Mouse (Mus musculus) kidney, embryonic 16.5 days (tissue): ENCODE results near the gene Gm17482. TPM values are rescaled to one million over a fixed set of nuclear protein-coding genes. Genes with fewer than 3 reads are reported as not detected.

Experiments
- ATAC-seq: fragments of 200-750 bp; cut with Nextera tagmentation; 2 replicates; pipeline ENCODE4 v1.8.0; 2017; ENCODE audit warnings: moderate TSS enrichment; ENCODE audit not compliant: low FRiP score, low TSS enrichment
- H3K27ac ChIP-seq: fragments of 300-500 bp; sonication (generic); 2 replicates; pipeline ENCODE4 v1.5.1; 2014; ENCODE audit warnings: low read length
- H3K27me3 ChIP-seq: fragments of 300-500 bp; sonication (generic); 2 replicates; pipeline ENCODE4 v1.6.1; 2014; ENCODE audit warnings: low read length, control low read depth, mixed read lengths; ENCODE audit not compliant: insufficient read depth
- H3K36me3 ChIP-seq: fragments of 300-500 bp; sonication (generic); 2 replicates; pipeline ENCODE4 v1.6.1; 2014; ENCODE audit warnings: low read length, control low read depth, mixed read lengths; ENCODE audit not compliant: insufficient read depth
- H3K4me1 ChIP-seq: fragments of 300-500 bp; sonication (generic); 2 replicates; pipeline ENCODE4 v1.6.1; 2014; ENCODE audit warnings: low read length, control low read depth, mixed read lengths; ENCODE audit not compliant: insufficient read depth
- H3K4me2 ChIP-seq: fragments of 300-500 bp; sonication (generic); replicated peaks from 2 replicates; pipeline ENCODE4 v1.6.1; 2014; ENCODE audit warnings: low read depth, low read length
- H3K4me3 ChIP-seq: fragments of 300-500 bp; sonication (generic); 2 replicates; pipeline ENCODE4 v1.5.1; 2014; ENCODE audit warnings: mild to moderate bottlenecking, low read length
- H3K9ac ChIP-seq: fragments of 300-500 bp; sonication (generic); replicated peaks from 2 replicates; pipeline ENCODE4 v1.6.1; 2014; ENCODE audit warnings: low read length
- H3K9me3 ChIP-seq: fragments of 300-500 bp; sonication (generic); 2 replicates; pipeline ENCODE4 v1.6.1; 2016; ENCODE audit warnings: low read length, control low read depth
- WGBS: fragments of 180-500 bp; shearing (Covaris S2); extraction: QIAGEN DNeasy Blood & Tissue Kit; methylation state at CpG from one replicate; pipeline ENCODE4 v1.1.7; 2014; 5-methylcytosine and 5-hydroxymethylcytosine counted together
- polyA plus RNA-seq: library from polyadenylated mRNA; unstranded; fragments of >200 nt; fragmentation: Nextera tagmentation; extraction: Ambion mirVana; gene quantifications from 2 replicates; pipeline ENCODE4 v1.2.1, GENCODE M21; 2015

The Gm17482 gene
- polyA plus RNA-seq = not detected in 2 replicates

DNA sequence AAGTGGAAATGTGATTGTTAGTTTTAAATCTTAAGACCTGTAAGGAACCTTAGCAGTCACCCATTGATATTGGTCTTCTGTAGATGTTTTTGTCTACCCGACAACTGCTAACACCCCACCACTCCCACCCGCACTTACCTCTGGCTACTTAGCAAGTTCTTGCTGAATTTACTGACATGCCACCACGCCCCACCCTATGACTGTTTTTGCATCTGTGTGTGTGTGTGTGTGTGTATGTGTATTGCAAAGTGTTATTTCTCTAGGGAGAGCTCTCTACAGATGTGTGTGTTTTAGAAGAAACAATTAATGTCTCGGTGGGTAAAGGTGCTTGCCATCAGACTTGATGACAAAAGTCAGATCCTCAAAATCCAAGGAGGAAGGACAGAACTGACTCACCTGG lies at the start of gene Gm17482:
Gene Gm17482, plus strand, starts transcription at position 301 of the 400 bp plus-strand sequence.
- no peak within 1 kb of the TSS for H3K4me2 ChIP-seq
- H3K4me3 ChIP-seq = no peak within 1 kb of the TSS
- no peak within 1 kb of the TSS for H3K9ac ChIP-seq
- H3K27me3 ChIP-seq = no peaks in the 10 kb centered on the region
- ATAC-seq = no peak
- H3K9me3 ChIP-seq = no peaks in the 10 kb centered on the region
- no peaks in the 10 kb centered on the region for H3K4me1 ChIP-seq
- 76% methylated on average over 4 of the region's 4 CpGs for WGBS
- no peaks in the 10 kb centered on the region for H3K36me3 ChIP-seq
- no peak within 1 kb of the TSS for H3K27ac ChIP-seq

GRCm38 (mm10) chr6:115178826-115179225 lies 48.3 kb upstream of the Gm17482 start:
- no peak overlapping the region for H3K4me3 ChIP-seq
- no peaks in the 10 kb centered on the region for H3K4me1 ChIP-seq
- H3K27me3 ChIP-seq = no peaks in the 10 kb centered on the region
- no peak overlapping the region for H3K4me2 ChIP-seq
- no peaks in the 10 kb centered on the region for H3K36me3 ChIP-seq
- H3K9ac ChIP-seq = no peak overlapping the region
- ATAC-seq = no peak
- H3K9me3 ChIP-seq = no peaks in the 10 kb centered on the region
- 28% methylated on average over 3 of the region's 3 CpGs for WGBS
- H3K27ac ChIP-seq = no peak overlapping the region

- Histone ChIP-seq H3K9me3 (no peaks in the 10 kb centered on the region), H3K4me2 (no peak overlapping the region), H3K27ac (no peak overlapping the region), H3K4me3 (no peak overlapping the region), H3K9ac (no peak overlapping the region), H3K36me3 (no peaks in the 10 kb centered on the region), H3K4me1 (no peaks in the 10 kb centered on the region), H3K27me3 (no peaks in the 10 kb centered on the region)
- 73% methylated on average over 2 of the region's 2 CpGs for WGBS
- ATAC-seq = no peak
Measured at GRCm38 (mm10) chr6:115181094-115181493, 46.0 kb upstream of the Gm17482 start.

GRCm38 (mm10) chr6:115191111-115191510 lies 36.0 kb upstream of the Gm17482 start:
- H3K27ac ChIP-seq = no peak overlapping the region
- no peaks in the 10 kb centered on the region for H3K36me3 ChIP-seq
- no peaks in the 10 kb centered on the region for H3K27me3 ChIP-seq
- no peak for ATAC-seq
- H3K4me1 ChIP-seq = no peaks in the 10 kb centered on the region
- 32% methylated on average over 7 of the region's 7 CpGs for WGBS
- H3K9ac ChIP-seq = no peak overlapping the region
- H3K9me3 ChIP-seq = no peaks in the 10 kb centered on the region
- H3K4me2 ChIP-seq = no peak overlapping the region
- no peak overlapping the region for H3K4me3 ChIP-seq

DNA sequence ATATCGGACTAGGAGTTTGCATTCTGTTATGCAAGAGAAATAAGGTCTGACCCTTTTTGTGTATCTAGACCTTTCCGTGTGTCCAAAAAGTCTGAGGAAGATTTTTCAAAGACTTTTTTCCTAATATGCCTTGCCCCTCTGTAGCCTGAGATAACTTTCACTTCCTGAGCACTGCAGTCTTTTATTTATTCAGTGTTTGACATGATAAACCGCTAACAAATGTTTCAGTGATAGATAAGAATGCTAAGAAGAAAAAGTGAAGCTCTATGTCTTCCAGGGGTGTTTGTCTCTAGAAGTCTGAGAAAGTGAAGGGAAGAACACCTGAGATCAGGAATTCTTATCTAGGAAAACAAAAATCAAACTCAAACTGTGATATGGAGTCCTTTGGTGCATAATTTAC lies 26.4 kb upstream of the Gm17482 start:
- H3K27me3 ChIP-seq = no peaks in the 10 kb centered on the region
- H3K36me3 ChIP-seq = no peaks in the 10 kb centered on the region
- no peaks in the 10 kb centered on the region for H3K9me3 ChIP-seq
- no peak for ATAC-seq
- H3K9ac ChIP-seq = no peak overlapping the region
- H3K4me1 ChIP-seq = no peaks in the 10 kb centered on the region
- no peak overlapping the region for H3K4me3 ChIP-seq
- WGBS = 71% methylated on average over 3 of the region's 3 CpGs
- no peak overlapping the region for H3K4me2 ChIP-seq
- no peak overlapping the region for H3K27ac ChIP-seq

GRCm38 (mm10) chr6:115203029-115203428 lies 24.1 kb upstream of the Gm17482 start:
- H3K4me1 ChIP-seq = no peaks in the 10 kb centered on the region
- 66% methylated on average over 3 of the region's 3 CpGs for WGBS
- no peaks in the 10 kb centered on the region for H3K27me3 ChIP-seq
- H3K9ac ChIP-seq = no peak overlapping the region
- H3K4me2 ChIP-seq = no peak overlapping the region
- no peak overlapping the region for H3K27ac ChIP-seq
- ATAC-seq = no peak
- H3K36me3 ChIP-seq = no peaks in the 10 kb centered on the region
- no peaks in the 10 kb centered on the region for H3K9me3 ChIP-seq
- H3K4me3 ChIP-seq = no peak overlapping the region

- no peak for ATAC-seq
- H3K4me3 ChIP-seq = no peak overlapping the region
- WGBS = 52% methylated on average over 2 of the region's 2 CpGs
- H3K27ac ChIP-seq = no peak overlapping the region
- H3K9me3 ChIP-seq = peaks cover 3% of the 10 kb centered on the region; the same call in 1 of the 2 replicates
- H3K4me2 ChIP-seq = no peak overlapping the region
- no peaks in the 10 kb centered on the region for H3K27me3 ChIP-seq
- 0 out of 2 replicates have a peak, but pooled peaks cover 4% of the 10 kb centered on the region for H3K4me1 ChIP-seq
- no peak overlapping the region for H3K9ac ChIP-seq
- H3K36me3 ChIP-seq = no peaks in the 10 kb centered on the region
Measured at GRCm38 (mm10) chr6:115210187-115210586, 17.0 kb upstream of the Gm17482 start.

DNA sequence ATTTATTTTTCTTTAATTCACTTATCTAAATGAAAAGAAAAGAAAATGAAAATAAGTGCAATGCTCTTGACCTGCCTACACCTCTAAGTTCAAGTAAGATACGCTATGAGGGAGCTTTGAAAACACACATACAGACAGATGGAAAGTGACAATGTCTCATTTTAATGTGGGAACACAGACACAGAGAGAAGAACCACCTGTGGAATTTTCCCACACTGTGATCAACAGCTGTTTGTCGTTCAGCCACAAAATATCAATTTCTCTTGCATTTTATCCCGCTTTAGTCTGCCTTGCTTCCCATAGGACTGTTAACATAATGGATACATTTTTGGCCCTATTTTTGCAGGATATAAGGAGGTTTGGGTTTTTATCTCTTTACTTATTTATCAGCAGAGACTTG lies 16.3 kb upstream of the Gm17482 start:
- H3K27ac ChIP-seq = no peak overlapping the region
- H3K27me3 ChIP-seq = no peaks in the 10 kb centered on the region
- H3K9ac ChIP-seq = no peak overlapping the region
- 0 out of 2 replicates have a peak, but pooled peaks cover 4% of the 10 kb centered on the region for H3K4me1 ChIP-seq
- 46% methylated on average over 3 of the region's 3 CpGs for WGBS
- H3K4me2 ChIP-seq = no peak overlapping the region
- no peak for ATAC-seq
- H3K9me3 ChIP-seq = peaks cover 3% of the 10 kb centered on the region; the same call in 1 of the 2 replicates
- H3K36me3 ChIP-seq = no peaks in the 10 kb centered on the region
- H3K4me3 ChIP-seq = no peak overlapping the region

DNA sequence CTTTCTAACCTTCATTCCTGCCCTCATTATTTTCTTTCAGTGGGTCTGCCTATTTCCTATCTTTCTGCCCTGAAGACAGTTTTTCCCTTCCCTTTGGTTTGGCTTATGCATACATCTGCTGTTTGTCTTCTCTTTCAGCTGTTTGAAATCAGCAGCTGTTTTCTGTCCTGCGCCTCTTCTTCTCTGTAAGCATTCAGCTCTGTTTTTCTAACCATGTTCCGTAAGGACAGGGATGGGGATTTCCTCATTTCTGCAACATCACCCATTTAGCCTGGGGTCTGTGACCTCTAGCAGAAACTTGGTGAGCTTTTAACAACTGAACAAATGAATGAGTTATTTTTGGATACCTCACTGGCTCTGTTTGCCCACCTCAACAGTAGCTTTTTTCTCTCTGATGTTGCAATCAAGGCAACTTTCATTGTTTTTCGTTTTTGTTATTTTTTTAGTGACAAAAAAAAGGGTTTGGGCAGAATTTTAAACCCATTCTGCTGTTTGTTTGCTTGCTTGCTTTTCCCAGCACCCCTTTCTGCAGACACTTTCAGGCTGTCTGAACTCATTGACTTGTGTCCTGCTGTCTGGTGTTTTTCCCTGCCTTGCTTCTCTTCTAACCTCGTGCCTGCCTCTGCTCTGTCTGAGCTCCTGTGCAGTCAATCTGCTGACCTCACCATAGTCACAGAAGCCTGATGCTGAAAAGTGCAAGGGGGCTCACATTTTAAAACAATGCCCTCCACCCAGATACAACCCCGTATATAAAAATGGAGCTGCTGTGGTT lies 14.8 kb upstream of the Gm17482 start:
- WGBS = 43% methylated on average over 5 of the region's 5 CpGs
- ATAC-seq = no peak
- peaks cover 3% of the 10 kb centered on the region; the same call in 1 of the 2 replicates for H3K9me3 ChIP-seq

DNA sequence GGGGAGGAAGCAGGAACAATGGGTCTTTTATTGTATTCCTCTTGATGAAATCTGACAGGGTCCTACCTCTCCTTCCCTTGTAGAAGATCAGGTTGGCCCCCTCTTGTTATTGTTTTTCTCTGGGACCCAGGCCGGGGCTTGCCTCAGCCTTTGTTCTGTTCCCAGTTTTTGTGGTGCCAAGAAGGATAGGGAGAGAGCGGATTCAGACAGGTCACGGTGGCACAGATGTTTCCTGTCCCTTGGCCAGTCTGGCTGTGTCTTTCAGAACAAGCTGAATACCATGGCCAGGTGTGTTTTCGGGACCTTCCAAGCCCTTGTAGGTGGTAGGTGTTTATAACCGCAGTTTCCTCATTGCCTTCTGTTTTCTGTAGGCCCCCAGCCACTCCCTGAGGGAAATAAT lies 14.0 kb upstream of the Gm17482 start:
- Histone ChIP-seq H3K4me3 (no peak overlapping the region), H3K27me3 (no peaks in the 10 kb centered on the region), H3K9ac (no peak overlapping the region), H3K4me1 (0 out of 2 replicates have a peak, but pooled peaks cover 4% of the 10 kb centered on the region), H3K27ac (0 out of 2 replicates have a peak overlapping the region, but pooled peaks have one; percentile 47), H3K9me3 (peaks cover 3% of the 10 kb centered on the region; the same call in 1 of the 2 replicates), H3K4me2 (no peak overlapping the region), H3K36me3 (no peaks in the 10 kb centered on the region)
- WGBS = 48% methylated on average over 5 of the region's 5 CpGs
- ATAC-seq = no peak

More for the DNA sequence above, 14.8 kb upstream of the Gm17482 start:
- Histone ChIP-seq H3K9ac (no peak overlapping the region), H3K27me3 (no peaks in the 10 kb centered on the region), H3K4me2 (no peak overlapping the region), H3K36me3 (no peaks in the 10 kb centered on the region), H3K4me3 (no peak overlapping the region), H3K27ac (0 out of 2 replicates have a peak overlapping the region, but pooled peaks have one; percentile 47), H3K4me1 (0 out of 2 replicates have a peak, but pooled peaks cover 4% of the 10 kb centered on the region)
